Mouse (Mus musculus) right cerebral cortex, postnatal 10 days (tissue): ENCODE results near the gene Rbms3.

Experiments used
- DNase-seq, 2 experiments: peaks; one replicate each; pipeline ENCODE4 v3.0.0; 2021; ENCODE audit warnings: low spot score in 2 of 2

The Rbms3 gene

DNA sequence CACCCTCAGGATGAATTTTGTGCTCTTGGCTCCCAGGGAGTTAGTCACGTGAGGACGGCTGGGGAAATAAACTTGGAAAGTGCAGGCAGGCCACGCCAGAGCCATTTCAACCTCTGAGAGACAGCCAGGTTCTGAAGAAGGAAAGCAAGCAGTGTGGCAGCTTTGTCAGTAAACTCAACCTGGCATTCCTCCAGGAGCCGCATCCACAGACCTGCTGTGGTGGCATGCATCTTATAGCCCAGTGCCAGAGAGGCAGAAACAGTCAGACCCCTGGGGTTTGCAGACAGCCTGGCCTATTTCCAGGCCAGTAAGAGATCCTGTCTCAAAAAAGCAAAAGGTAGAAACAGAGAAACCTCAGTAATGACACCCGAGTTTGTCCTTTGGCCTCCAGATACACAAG lies 1105.3 kb downstream of the Rbms3 start:
- no peak for DNase-seq
